Mouse (Mus musculus): ENCODE measurements at regions not wholly inside any gene's neighbourhood (a gene's known extent, or its start where the extent isn't known, plus 50 kb on each side); places are given as distances from the start of the nearest gene placed in this dataset.

DNA sequence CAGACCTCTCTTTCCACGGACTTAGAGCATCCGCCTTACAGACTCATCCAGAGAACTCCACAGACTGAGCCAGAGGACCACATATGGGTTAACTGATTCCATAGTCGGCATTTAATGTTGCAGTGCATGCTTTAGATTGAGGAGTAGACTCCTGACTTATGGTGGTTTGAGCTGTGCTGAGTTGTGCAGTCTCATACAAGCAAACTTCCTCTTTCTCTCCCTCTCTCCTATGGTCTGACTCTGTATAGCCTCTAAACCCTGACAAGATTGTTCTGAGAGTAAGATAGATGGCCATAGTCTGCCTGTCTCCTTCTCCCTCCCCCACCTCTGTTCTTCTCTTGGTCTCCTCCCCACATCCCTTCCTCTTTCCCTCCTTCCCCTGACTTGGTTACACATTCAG lies 616.0 kb downstream of the Ryr2 start:
- DNase-seq (ENCODE audit: low read depth, low spot score): no peak

GRCm38 (mm10) chr13:11483142-11483541 lies 623.6 kb downstream of the Ryr2 start:
- DNase-seq (ENCODE audit: low read depth, low spot score): peak; percentile 51

DNA sequence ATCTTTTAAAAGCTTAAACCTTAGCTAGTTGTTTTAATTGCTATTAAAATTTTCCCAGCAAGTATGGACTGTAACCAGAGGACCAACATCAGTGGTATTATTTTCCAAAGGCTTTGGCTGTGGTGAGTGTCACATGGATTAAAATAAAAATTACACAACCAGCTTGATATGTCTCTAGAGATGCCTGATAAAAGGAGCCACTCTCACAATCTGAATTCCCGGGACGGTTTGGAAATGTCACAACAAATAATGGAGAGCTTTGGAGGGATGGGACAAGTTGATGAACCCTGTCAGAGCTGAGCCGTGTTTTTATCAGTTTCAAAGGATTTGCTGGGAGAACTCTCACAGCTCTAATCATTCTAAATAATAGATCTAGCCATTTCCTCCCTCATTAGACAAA lies 624.0 kb downstream of the Ryr2 start:
- no peak for DNase-seq (ENCODE audit: low read depth, low spot score)

DNA sequence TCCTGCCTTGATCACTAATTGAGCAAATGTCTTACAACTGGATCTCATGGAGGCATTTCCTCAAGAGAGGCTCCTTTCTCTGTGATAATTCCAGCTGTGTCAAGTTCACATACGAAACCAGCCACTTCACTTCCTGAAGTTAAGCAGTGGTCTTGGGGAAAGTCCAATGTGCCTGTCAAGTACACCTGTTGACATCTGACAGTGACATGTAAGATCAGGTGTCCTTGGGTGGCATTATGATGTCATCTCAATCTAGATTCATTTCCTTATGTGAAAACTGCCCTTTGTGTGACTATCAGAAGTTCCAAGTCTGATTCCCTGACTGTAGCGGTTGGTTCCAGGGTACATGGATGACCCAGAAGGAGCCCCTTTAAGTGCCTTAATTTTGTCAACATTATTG lies 646.5 kb downstream of the Ryr2 start:
- DNase-seq (ENCODE audit: low read depth, low spot score): no peak

DNA sequence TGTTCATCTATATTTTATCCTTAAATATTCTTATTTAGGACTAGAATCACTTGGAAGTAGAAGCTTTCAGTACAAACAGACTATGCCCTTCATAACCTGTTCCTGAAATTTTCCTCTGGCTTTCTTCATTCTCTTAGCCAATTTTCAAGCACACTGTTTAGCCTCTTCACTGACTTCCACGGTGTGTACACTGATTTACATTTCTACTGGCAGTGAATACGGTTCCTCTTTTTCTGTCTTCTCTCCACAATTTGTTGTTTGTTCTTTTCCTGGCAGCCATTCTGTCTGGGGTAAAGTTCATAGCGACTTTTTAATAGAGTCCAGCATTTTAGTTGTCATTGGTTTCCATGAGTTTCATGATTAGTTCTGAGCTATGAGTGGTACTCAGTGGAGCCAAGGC lies 651.6 kb downstream of the Ryr2 start:
- DNase-seq (ENCODE audit: low read depth, low spot score): no peak

- DNase-seq (ENCODE audit: low read depth, low spot score): no peak
These were observed 654.3 kb downstream of the Ryr2 start for GRCm38 (mm10) chr13:11452448-11452847.

- peak; percentile 71 for DNase-seq (ENCODE audit: low read depth, low spot score)
These were observed 674.0 kb downstream of the Ryr2 start for GRCm38 (mm10) chr13:11432465-11433339.

DNA sequence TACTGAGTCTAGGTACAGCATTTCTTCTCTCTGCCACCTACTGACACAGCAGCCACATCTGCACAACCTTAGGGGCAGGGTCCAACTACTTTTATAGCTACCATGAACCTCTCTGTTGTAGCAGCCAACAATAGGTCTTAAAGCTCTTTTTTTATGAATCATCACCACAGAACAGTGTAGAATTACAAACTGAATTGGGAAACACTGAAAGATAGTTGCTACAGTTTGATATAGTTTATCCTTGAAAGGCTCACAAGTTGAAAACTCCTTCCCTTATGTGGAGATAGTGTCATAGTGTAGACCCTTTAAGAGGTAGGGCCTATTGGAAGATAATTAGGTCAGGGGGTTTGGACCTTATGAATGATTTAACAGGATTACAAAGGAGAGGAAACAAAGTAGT lies 679.9 kb downstream of the Ryr2 start:
- no peak for DNase-seq (ENCODE audit: low read depth, low spot score)

DNA sequence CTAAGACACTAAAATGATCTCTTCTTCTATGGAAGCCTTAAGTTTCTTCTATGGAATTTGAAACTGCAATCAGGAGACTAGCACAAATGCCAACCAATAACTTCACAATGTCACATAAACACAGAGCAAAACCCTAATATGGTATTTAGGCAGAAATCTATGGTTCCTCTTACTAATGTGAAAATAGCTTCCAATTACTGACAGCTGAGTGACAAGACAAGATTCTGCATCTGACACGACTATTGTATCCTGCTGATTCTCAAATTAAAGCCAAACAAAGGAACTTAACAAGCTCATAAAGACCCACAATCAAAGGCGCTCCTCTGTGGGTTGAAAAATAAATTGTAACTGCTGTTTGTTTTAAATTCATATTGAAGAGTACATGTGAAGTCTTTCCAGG lies 714.7 kb downstream of the Ryr2 start:
- no peak for DNase-seq (ENCODE audit: low read depth, low spot score)

DNA sequence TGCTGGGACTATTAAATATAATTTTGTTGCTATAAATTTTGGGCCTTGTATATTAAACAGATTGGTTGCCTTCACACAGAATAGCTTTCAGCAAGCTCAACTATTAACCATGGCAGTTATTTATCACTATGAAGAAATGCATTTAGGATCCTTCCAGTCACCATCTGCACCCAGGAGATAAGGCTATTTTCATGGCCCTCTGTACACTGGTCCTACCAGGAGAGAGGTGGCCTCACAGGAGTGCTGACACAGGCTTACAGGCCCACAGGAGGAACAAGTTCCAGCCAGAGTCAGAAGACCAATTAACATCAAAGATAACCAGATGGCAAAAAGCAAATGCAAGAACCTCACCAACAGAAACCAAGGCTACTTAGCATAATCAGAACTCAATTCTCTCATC lies 731.3 kb downstream of the Ryr2 start:
- no peak for DNase-seq (ENCODE audit: low read depth, low spot score)

GRCm38 (mm10) chr13:11369456-11369855 lies 737.3 kb downstream of the Ryr2 start:
- no peak for DNase-seq (ENCODE audit: low read depth, low spot score)

DNA sequence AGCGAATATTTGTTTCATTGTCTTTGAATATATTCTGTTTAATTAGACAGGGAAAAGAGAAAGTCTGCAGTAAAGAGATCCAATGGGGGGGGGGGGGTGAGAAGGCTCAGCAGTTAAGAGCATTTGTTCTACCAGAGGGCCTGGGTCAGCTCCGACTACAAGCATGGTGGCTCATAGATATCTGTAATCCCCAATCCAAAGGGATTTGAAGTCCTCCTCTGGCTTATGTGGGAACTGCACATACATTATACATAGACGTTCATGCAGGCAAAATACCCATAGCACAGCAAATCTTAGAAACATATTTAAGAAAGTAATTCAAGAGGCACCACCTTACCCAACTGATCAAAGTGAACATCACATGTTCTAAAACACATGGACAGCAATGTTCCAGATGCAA lies 743.9 kb downstream of the Ryr2 start:
- DNase-seq (ENCODE audit: low read depth, low spot score): no peak

GRCm38 (mm10) chr13:11348502-11348849 lies 758.3 kb downstream of the Ryr2 start:
- DNase-seq (ENCODE audit: low read depth, low spot score): no peak

DNA sequence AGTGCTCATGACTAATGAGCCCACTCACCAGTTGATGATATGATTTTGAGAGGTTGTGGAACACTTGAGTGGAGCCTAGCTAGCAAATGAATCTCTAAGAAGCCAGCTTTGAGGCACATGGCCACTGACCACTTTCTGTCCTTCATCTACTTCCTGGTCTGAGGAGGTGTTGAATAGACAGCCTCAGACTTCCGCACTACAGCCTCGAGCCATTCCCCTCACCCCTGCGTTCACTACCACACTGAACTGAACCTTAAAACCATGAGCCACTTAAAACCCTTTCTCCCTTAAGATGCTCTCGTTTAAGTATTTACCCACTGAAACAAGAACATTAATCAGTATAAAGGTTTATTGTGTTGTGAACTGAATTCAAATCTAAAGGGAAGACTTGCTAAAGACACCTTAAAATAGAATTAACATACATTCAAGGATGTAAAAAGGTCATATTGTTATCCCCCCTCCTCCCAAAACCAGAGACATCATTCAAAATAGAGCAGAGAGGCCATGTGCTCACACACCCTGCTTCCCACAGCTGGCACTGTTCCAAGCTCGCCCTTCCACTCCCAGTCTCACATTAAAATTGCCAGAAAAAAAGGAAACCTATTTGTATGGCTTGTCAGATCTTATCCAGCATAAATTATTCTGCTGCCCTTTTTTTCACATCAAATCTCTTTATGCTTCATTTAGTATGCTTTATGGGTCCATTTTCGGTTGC lies 758.8 kb downstream of the Ryr2 start:
- DNase-seq (ENCODE audit: low read depth, low spot score): no peak

DNA sequence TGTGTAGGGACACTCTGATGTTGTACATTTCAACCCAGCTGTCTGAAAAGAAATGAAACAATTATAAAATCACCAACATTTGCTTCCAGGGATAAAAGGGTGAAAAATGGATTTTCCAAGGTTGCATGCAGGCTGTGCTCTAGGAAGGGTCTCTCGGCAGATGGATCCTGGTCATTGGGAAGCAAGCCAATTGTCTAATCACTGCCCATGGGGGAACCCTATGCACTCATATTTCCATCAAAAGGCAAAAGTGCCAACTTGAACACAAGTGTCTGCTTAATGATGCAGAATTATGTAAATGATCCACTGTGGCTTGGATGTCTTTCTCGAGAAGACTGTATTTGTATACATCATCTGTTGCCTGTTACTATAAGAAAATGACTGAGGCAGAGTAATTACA lies 762.2 kb downstream of the Ryr2 start:
- no peak for DNase-seq (ENCODE audit: low read depth, low spot score)

- DNase-seq (ENCODE audit: low read depth, low spot score): peak; percentile 62
These were observed 768.5 kb downstream of the Ryr2 start for GRCm38 (mm10) chr13:11338297-11338616.

DNA sequence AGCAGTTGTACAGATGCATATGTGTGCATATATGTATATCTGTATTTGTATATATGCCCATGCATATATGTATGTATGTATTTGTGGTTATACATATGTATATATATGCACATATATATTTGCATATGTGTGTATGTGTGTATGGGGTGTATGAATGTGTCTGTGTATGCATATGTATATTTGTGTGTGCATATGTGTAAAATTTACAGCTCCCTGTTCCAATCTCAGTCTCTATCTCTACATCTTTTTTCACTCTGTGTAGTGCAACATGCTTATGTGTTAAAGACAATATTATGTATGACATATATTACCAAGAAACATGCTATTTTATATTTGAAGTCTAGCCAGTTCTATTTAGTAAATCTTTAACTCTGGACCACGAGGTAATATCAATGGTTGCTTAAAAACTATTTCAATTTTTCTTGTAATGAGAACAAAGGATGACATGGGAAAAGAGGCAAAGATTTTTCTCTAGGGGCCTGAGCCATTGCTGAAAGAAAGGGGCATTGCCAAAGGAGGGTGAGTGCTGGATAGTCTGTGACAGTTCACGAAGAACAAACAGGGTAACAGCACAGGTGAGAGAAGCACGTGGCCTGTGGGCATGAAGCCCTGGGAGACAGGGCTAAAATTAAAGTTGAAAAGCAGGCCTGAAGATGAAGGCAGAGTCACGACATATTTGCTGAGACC lies 769.0 kb downstream of the Ryr2 start:
- no peak for DNase-seq (ENCODE audit: low read depth, low spot score)

DNA sequence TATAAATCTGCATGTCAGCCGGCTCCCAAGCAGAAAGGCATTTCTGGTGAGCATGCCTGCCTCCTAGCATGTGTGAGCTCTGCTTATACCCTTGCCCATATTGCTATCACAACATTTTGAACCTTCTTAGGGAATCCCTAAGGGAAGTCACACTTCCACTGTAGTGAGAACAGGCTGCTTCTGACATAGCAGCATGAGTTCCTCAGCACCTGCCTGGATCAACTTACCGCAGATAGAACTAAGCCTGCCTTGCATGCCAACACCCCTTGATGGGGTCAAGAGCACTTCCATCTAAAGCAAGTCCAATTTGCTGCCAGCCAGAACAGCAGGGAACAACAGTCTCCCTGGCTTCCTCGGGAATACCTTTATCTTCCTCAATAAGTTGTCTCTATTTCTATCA lies 769.8 kb downstream of the Ryr2 start:
- DNase-seq (ENCODE audit: low read depth, low spot score): no peak

DNA sequence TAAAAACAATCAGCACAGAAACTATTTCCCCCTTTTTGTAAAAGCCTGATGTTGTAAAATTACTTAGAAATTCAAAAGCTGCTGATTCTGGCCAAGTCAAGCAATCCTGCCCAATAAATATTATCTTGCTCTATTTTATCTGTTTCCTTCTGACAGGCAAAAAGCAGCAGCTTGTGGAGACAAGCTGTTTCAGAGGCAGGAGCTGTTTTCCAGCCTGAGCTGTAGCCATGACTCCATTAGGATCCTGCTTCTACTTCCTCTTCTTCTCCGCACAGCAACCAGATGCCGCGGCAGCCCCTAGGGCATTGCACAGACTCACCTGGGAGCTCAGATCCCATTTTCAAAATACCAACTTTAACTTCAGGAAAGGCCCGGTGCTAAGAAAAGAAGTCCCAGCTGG lies 774.8 kb downstream of the Ryr2 start:
- DNase-seq (ENCODE audit: low read depth, low spot score): no peak

- no peak for DNase-seq (ENCODE audit: low read depth, low spot score)
These were observed 798.0 kb downstream of the Ryr2 start for GRCm38 (mm10) chr13:11308716-11309115.

GRCm38 (mm10) chr13:11295493-11295892 lies 811.3 kb downstream of the Ryr2 start:
- DNase-seq (ENCODE audit: low read depth, low spot score): no peak

- peak; percentile 80 for DNase-seq (ENCODE audit: low read depth, low spot score)
These were observed 812.1 kb downstream of the Ryr2 start for GRCm38 (mm10) chr13:11294689-11295088.

- DNase-seq (ENCODE audit: low read depth, low spot score): no peak
These were observed 813.0 kb downstream of the Ryr2 start for GRCm38 (mm10) chr13:11293750-11294149.

Measured in telencephalon, adult 2 months (tissue).